Mouse (Mus musculus) lung, postnatal 0 days (tissue): Measurements from ENCODE around the gene H2-DMb2.

ENCODE experiments used
- CTCF ChIP-seq: IDR thresholded peaks from 2 replicates; pipeline ENCODE4 v1.5.1; 2016; ENCODE audit warnings: antibody characterized with exemption, mild to moderate bottlenecking
- EP300 ChIP-seq: IDR thresholded peaks from 2 replicates; pipeline ENCODE4 v1.6.1; 2016; ENCODE audit warnings: antibody characterized with exemption, mild to moderate bottlenecking, control low read depth

- no peak for TF ChIP-seq CTCF
- no peak for TF ChIP-seq EP300
Observed at GRCm38 (mm10) chr17:34196491-34196890, 53.4 kb downstream of the H2-DMb2 start.
